Mouse (Mus musculus) midbrain, embryonic 14.5 days (tissue): ENCODE data around the gene Asic1. TPM values are rescaled to one million over a fixed set of nuclear protein-coding genes. Genes with fewer than 3 reads are reported as not detected.

Experiments used
- ATAC-seq: fragments of 200-750 bp; cut with Nextera tagmentation; 2 replicates; pipeline ENCODE4 v1.8.0; 2017; ENCODE audit warnings: moderate number of reproducible peaks, moderate library complexity; ENCODE audit not compliant: low FRiP score, low TSS enrichment
- DNase-seq: peaks from one replicate; pipeline ENCODE4 v3.0.0-alpha.2; 2015
- H3K27ac ChIP-seq: fragments of 300-500 bp; sonication (generic); replicated peaks from 2 replicates; pipeline ENCODE4 v1.5.1; 2014; ENCODE audit warnings: mild to moderate bottlenecking, low read depth, low read length, moderate library complexity
- H3K27me3 ChIP-seq: fragments of 300-500 bp; sonication (generic); 2 replicates; pipeline ENCODE4 v1.6.1; 2014; ENCODE audit warnings: low read length, control low read depth, mixed read lengths; ENCODE audit not compliant: control insufficient read depth, insufficient read depth
- H3K36me3 ChIP-seq: fragments of 300-500 bp; sonication (generic); 2 replicates; pipeline ENCODE4 v1.6.1; 2014; ENCODE audit warnings: low read length, control low read depth; ENCODE audit not compliant: control insufficient read depth, insufficient read depth
- H3K4me1 ChIP-seq: fragments of 300-500 bp; sonication (generic); 2 replicates; pipeline ENCODE4 v1.6.1; 2014; ENCODE audit warnings: mild to moderate bottlenecking, antibody characterized with exemption, low read length, control low read depth; ENCODE audit not compliant: control insufficient read depth, insufficient read depth
- H3K4me2 ChIP-seq: fragments of 300-500 bp; sonication (generic); 2 replicates; pipeline ENCODE4 v1.6.1; 2014; ENCODE audit warnings: mild to moderate bottlenecking, low read length, moderate library complexity
- H3K4me3 ChIP-seq: fragments of 300-500 bp; sonication (generic); replicated peaks from 2 replicates; pipeline ENCODE4 v1.5.1; 2014; ENCODE audit warnings: low read depth, low read length
- H3K9ac ChIP-seq: fragments of 300-500 bp; sonication (generic); replicated peaks from 2 replicates; pipeline ENCODE4 v1.6.1; 2014; ENCODE audit warnings: mild to moderate bottlenecking, low read length, moderate library complexity
- H3K9me3 ChIP-seq: fragments of 300-500 bp; sonication (generic); 2 replicates; pipeline ENCODE4 v1.6.1; 2016; ENCODE audit warnings: low read length, control low read depth, mixed read lengths; ENCODE audit not compliant: control insufficient read depth
- WGBS: fragments of 180-500 bp; shearing (Covaris S2); extraction: QIAGEN DNeasy Blood & Tissue Kit; methylation state at CpG from one replicate; pipeline ENCODE4 v1.1.7; 2014; 5-methylcytosine and 5-hydroxymethylcytosine counted together
- polyA plus RNA-seq: library from polyadenylated mRNA; unstranded; fragments of >200 nt; fragmentation: Nextera tagmentation; extraction: Ambion mirVana; gene quantifications from 2 replicates; pipeline ENCODE4 v1.2.1, GENCODE M21; 2014

Asic1 gene
- polyA plus RNA-seq, 1 experiment from 2014 or later, result 53.5 TPM

GRCm38 (mm10) chr15:99644776-99645175, 25.4 kb upstream of the Asic1 start:
- Histone ChIP-seq H3K36me3 (0 out of 2 replicates have a peak, but pooled peaks cover 3% of the 10 kb centered on the region), H3K27me3 (no peaks in the 10 kb centered on the region), H3K4me1 (peaks cover 55% of the 10 kb centered on the region), H3K9me3 (no peaks in the 10 kb centered on the region), H3K27ac (peak overlapping the region; percentile 37), H3K9ac (no peak overlapping the region; the same call in 1 of the 2 replicates), H3K4me3 (no peak overlapping the region), H3K4me2 (no peak overlapping the region)
- DNase-seq (peak; percentile 64), ATAC-seq (no peak)
- 38% methylated on average over 7 of the region's 7 CpGs for WGBS

GRCm38 (mm10) chr15:99648326-99648725, 21.8 kb upstream of the Asic1 start:
- Histone ChIP-seq H3K9ac (0 out of 2 replicates have a peak overlapping the region, but pooled peaks have one; percentile 20), H3K9me3 (no peaks in the 10 kb centered on the region)

DNA sequence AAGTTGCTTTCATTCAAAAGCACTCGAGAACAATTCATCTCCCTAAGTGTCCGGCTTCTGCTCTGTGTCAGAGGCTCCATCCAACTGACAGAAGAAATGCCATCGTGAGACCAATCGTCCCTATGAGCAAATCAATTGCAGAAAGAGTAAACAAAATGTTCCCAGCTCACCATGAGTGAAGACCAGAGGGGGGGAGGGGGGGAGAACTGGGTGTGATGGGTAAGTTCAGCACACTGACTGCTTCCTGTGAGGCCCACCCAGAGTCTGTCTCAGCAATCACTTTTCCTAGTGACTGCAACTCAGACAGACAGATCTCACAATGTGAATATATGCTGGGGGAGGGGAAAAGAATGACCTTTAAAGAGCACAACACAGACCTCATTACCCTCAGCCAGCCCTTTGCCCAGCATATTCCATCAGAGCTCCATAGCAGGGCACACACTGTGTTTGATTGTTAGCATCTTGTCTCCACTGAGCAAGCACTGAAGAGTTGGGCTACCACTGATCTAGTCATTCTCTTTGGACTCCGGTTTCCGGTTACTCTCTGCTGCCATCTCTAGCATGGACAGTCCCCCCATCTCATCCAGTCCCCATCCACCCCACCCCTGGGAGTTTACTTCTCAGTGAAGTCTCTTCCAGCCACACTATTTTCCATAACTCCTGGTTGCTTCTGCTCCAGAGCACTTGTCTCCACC, 21.0 kb upstream of the Asic1 start:
- ATAC-seq (no peak), DNase-seq (no peak)
- H3K4me2 ChIP-seq, result peak overlapping the region; percentile 93
- H3K4me3 ChIP-seq, result no peak overlapping the region
- peak overlapping the region; percentile 29; the same call in 1 of the 2 replicates for H3K9ac ChIP-seq
- H3K9me3 ChIP-seq, result no peaks in the 10 kb centered on the region
- WGBS, result 21% methylated on average over 6 of the region's 6 CpGs
- no peaks in the 10 kb centered on the region for H3K27me3 ChIP-seq
- H3K36me3 ChIP-seq, result no peaks in the 10 kb centered on the region
- peaks cover 68% of the 10 kb centered on the region for H3K4me1 ChIP-seq
- peak overlapping the region; percentile 68 for H3K27ac ChIP-seq

More at GRCm38 (mm10) chr15:99648326-99648725, 21.8 kb upstream of the Asic1 start:
- H3K27ac ChIP-seq, result peak overlapping the region; percentile 81
- peak overlapping the region; percentile 93 for H3K4me2 ChIP-seq
- 18% methylated on average over 4 of the region's 4 CpGs for WGBS
- H3K4me1 ChIP-seq, result peaks cover 65% of the 10 kb centered on the region
- no peak for ATAC-seq
- no peaks in the 10 kb centered on the region for H3K27me3 ChIP-seq
- DNase-seq, result peak; percentile 72
- H3K4me3 ChIP-seq, result no peak overlapping the region
- H3K36me3 ChIP-seq, result no peaks in the 10 kb centered on the region

GRCm38 (mm10) chr15:99650304-99650703, 19.9 kb upstream of the Asic1 start:
- H3K4me2 ChIP-seq, result peak overlapping the region; percentile 93
- H3K9me3 ChIP-seq, result no peaks in the 10 kb centered on the region
- peaks cover 57% of the 10 kb centered on the region for H3K4me1 ChIP-seq
- 50% methylated on average over 2 of the region's 2 CpGs for WGBS
- no peak for ATAC-seq
- DNase-seq, result no peak
- no peaks in the 10 kb centered on the region; the same call in 1 of the 2 replicates for H3K27me3 ChIP-seq
- H3K36me3 ChIP-seq, result no peaks in the 10 kb centered on the region
- H3K27ac ChIP-seq, result no peak overlapping the region
- H3K9ac ChIP-seq, result 0 out of 2 replicates have a peak overlapping the region, but pooled peaks have one; percentile 24
- peak overlapping the region; percentile 77 for H3K4me3 ChIP-seq

DNA sequence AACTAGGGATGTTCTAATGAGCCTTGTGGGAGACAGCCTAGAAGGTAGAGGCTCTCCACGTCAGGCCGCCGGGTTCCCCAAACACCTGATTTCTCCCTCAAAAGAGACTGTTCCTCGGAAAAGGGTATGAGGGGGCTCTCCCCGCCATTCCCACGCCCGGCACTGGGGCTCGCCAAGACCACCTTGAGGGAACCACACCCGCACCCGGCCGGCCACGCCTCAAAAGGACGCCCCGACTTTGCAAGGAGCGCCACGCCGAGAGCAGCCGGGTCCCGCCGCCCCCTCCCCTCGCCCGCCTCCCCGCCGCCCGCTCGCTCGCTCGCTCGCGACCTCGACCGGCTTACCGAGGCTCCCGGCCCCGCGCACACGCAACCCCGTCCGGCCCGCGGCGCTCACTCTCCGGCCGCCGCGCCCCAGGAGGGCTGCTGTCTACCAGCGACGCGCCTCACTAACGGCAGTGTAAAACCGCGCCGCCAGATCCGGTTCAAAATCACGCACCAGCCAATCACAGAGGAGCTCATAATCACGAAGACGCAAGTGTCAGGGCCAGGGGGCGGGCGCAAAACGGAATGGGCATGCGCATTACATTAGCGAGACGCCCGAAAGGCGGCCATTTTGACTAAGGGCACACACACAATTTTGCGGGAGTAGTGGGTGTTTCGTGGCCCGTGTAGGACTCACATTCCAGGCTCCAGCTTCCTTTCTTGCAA, 18.9 kb upstream of the Asic1 start, which contains the start of gene Racgap1:
TSS of gene Racgap1 (minus strand) at position 494 of the 710 bp plus-strand sequence.
- Histone ChIP-seq H3K4me3 (peak within 1 kb of the TSS; percentile 77), H3K9me3 (no peaks in the 10 kb centered on the region), H3K4me2 (peak within 1 kb of the TSS; percentile 93), H3K4me1 (peaks cover 51% of the 10 kb centered on the region), H3K27me3 (no peaks in the 10 kb centered on the region; the same call in 1 of the 2 replicates), H3K27ac (no peak within 1 kb of the TSS), H3K36me3 (no peaks in the 10 kb centered on the region), H3K9ac (peak within 1 kb of the TSS; percentile 62)
- ATAC-seq (peak; percentile 90), DNase-seq (peak; percentile 99)
- 0% methylated on average over 62 of the region's 68 CpGs for WGBS

DNA sequence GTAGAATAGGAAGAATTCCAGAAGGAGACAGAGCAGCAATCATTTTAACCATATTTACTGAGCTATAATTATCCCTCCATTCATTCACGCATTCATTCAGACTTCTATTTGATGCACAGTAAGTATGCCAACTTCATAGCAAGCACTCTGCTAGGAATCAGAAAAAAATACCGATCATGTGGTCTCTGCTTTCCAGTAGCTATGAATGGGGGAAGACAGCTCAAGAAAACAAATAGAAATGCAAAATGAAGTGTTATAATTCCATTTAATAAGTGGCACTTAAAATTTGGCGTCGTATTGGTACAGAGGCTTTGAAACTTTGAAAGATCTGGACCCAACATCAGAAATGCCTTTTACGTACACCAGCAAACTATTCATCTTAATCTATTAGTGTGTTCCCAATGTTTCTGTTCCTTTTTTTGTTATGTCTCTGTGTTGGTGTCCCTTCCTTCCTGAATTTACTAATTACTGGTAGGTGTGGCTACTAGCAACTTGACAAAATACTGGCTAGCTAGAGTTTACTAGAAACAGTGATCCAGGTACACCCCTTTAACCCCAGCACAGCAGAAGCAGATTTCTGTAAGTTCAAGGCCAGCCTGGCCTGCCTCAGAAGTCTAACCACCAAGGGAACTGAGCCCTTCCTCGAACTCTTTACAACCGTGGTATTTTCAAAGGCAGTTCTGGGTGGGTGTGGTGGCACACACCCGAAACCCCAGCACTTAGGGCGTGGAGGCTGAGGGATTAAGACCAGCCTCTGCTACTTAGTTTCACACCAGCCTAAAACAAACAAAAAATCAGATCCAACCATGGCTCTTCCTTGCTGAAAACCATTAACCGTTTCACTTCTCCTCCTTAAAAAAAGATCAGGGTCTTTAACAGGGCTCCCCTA, 17.9 kb upstream of the Asic1 start:
- WGBS, result 78% methylated on average over 10 of the region's 10 CpGs
- H3K4me3 ChIP-seq, result peak overlapping the region; percentile 77
- H3K36me3 ChIP-seq, result no peaks in the 10 kb centered on the region
- peak overlapping the region; percentile 23; the same call in 1 of the 2 replicates for H3K9ac ChIP-seq
- H3K9me3 ChIP-seq, result no peaks in the 10 kb centered on the region
- peaks cover 43% of the 10 kb centered on the region for H3K4me1 ChIP-seq
- no peak overlapping the region for H3K27ac ChIP-seq
- no peak for DNase-seq
- no peaks in the 10 kb centered on the region; the same call in 1 of the 2 replicates for H3K27me3 ChIP-seq
- peak overlapping the region; percentile 93 for H3K4me2 ChIP-seq
- no peak for ATAC-seq

DNA sequence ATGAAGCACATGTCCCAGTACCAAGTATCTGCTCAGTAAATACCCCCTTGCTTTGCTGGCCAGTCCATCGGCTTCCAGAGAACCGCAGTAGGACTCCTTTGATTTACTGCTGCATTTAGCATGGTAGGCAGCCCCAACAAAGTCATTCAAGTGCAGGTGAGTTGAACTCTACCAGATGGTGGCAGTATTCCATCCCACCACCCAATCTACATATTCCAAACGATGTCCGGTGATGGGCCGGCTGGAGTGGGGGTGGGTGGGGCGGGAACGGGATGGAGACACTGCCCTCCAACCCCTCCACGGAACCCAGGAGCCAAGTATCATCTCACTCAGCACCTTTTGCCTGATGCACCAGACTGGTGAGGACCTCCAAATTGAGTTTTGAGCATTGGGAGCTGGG, 16.9 kb upstream of the Asic1 start:
- ATAC-seq, result no peak
- no peak for DNase-seq
- peaks cover 40% of the 10 kb centered on the region for H3K4me1 ChIP-seq
- no peak overlapping the region for H3K27ac ChIP-seq
- H3K4me3 ChIP-seq, result peak overlapping the region; percentile 5; the same call in 1 of the 2 replicates
- no peaks in the 10 kb centered on the region; the same call in 1 of the 2 replicates for H3K27me3 ChIP-seq
- H3K9ac ChIP-seq, result no peak overlapping the region
- WGBS, result 10% methylated on average over 8 of the region's 8 CpGs
- H3K9me3 ChIP-seq, result no peaks in the 10 kb centered on the region
- no peaks in the 10 kb centered on the region for H3K36me3 ChIP-seq
- peak overlapping the region; percentile 46 for H3K4me2 ChIP-seq

- Histone ChIP-seq H3K27ac (no peak overlapping the region), H3K9ac (no peak overlapping the region), H3K9me3 (no peaks in the 10 kb centered on the region), H3K36me3 (no peaks in the 10 kb centered on the region), H3K4me1 (peaks cover 35% of the 10 kb centered on the region), H3K27me3 (no peaks in the 10 kb centered on the region; the same call in 1 of the 2 replicates), H3K4me3 (peak overlapping the region; percentile 5; the same call in 1 of the 2 replicates), H3K4me2 (peak overlapping the region; percentile 46)
- DNase-seq, result no peak
- no peak for ATAC-seq
- WGBS, result 5% methylated on average over 21 of the region's 21 CpGs
Observed at GRCm38 (mm10) chr15:99653876-99654275, 16.3 kb upstream of the Asic1 start.
